Mouse (Mus musculus) hindbrain, postnatal 0 days (tissue): ENCODE measurements around the gene Gpa33. TPM values are rescaled to one million over a fixed set of nuclear protein-coding genes. Genes with fewer than 3 reads are reported as not detected.

ENCODE experiments used
- ATAC-seq: fragments of 200-750 bp; cut with Nextera tagmentation; 2 replicates; pipeline ENCODE4 v1.8.0; 2017; ENCODE audit warnings: mild to moderate bottlenecking, moderate TSS enrichment, moderate library complexity
- DNase-seq: peaks from one replicate; pipeline ENCODE4 v3.0.0-alpha.2; 2015; ENCODE audit warnings: low spot score
- H3K27ac ChIP-seq: fragments of 300-500 bp; sonication (generic); 2 replicates; pipeline ENCODE4 v1.5.1; 2014; ENCODE audit warnings: mild to moderate bottlenecking
- H3K27me3 ChIP-seq: fragments of 300-500 bp; sonication (generic); 2 replicates; pipeline ENCODE4 v1.6.1; 2014; ENCODE audit warnings: low read length, mixed read lengths; ENCODE audit not compliant: insufficient read depth
- H3K36me3 ChIP-seq: fragments of 300-500 bp; sonication (generic); 2 replicates; pipeline ENCODE4 v1.6.1; 2014; ENCODE audit warnings: low read length, mixed read lengths; ENCODE audit not compliant: insufficient read depth
- H3K4me1 ChIP-seq: fragments of 300-500 bp; sonication (generic); 2 replicates; pipeline ENCODE4 v1.6.1; 2014; ENCODE audit warnings: antibody characterized with exemption, low read length, mixed read lengths; ENCODE audit not compliant: insufficient read depth
- H3K4me2 ChIP-seq: fragments of 300-500 bp; sonication (generic); 2 replicates; pipeline ENCODE4 v1.6.1; 2014; ENCODE audit warnings: low read depth, mild to moderate bottlenecking, low read length, moderate library complexity, mixed read lengths
- H3K4me3 ChIP-seq: fragments of 300-500 bp; sonication (generic); 2 replicates; pipeline ENCODE4 v1.5.1; 2014; ENCODE audit warnings: low read length
- H3K9ac ChIP-seq: fragments of 300-500 bp; sonication (generic); replicated peaks from 2 replicates; pipeline ENCODE4 v1.6.1; 2014; ENCODE audit warnings: mild to moderate bottlenecking, low read length, moderate library complexity, mixed read lengths
- H3K9me3 ChIP-seq: fragments of 300-500 bp; sonication (generic); 2 replicates; pipeline ENCODE4 v1.6.1; 2016; ENCODE audit warnings: low read length, mixed read lengths
- CTCF ChIP-seq: IDR thresholded peaks from 2 replicates; pipeline ENCODE4 v1.5.1; 2016; ENCODE audit warnings: antibody characterized with exemption, control low read depth, low read depth
- WGBS: fragments of 180-500 bp; shearing (Covaris S2); extraction: QIAGEN DNeasy Blood & Tissue Kit; methylation state at CpG from one replicate; pipeline ENCODE4 v1.1.7; 2014; 5-methylcytosine and 5-hydroxymethylcytosine counted together
- polyA plus RNA-seq: library from polyadenylated mRNA; unstranded; fragments of >200 nt; fragmentation: Nextera tagmentation; extraction: Ambion mirVana; gene quantifications from 2 replicates; pipeline ENCODE4 v1.2.1, GENCODE M21; 2015
- total RNA-seq: library from RNA; depleted of rRNA; stranded (reverse); fragments of >200 nt; gene quantifications from 2 replicates; pipeline ENCODE4 v1.2.3, GENCODE M21; 2014; rRNA removed

The Gpa33 gene
- total and polyA plus RNA-seq, 2 experiments from 2014 or later: 0.09 TPM; not detected in 1

DNA sequence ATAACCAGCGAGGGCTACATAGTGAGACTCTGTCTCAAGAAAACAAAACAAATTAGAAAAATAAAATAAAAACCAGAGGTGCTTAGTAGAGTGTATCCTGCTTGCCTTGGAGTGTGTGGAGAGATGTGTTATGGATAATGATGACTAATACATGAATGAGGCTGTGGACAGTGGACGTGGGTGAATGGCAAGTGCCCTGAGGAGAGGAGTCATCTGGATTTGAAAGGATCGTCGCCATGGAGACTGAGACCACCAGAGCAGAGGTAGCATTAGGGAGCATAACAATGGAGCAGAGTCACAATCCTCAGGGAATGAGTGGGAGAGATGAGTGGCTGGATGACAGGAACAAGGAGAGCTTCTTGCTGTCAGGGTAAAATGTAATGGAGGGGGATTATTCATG, 59.8 kb downstream of the Gpa33 start:
- 57% methylated on average over 4 of the region's 4 CpGs for WGBS
- H3K9me3 ChIP-seq: no peaks in the 10 kb centered on the region
- no peak overlapping the region for H3K4me2 ChIP-seq
- no peaks in the 10 kb centered on the region for H3K4me1 ChIP-seq
- no peak overlapping the region for H3K27ac ChIP-seq
- ATAC-seq (no peak), DNase-seq (no peak)
- H3K27me3 ChIP-seq: no peaks in the 10 kb centered on the region
- no peaks in the 10 kb centered on the region for H3K36me3 ChIP-seq
- TF ChIP-seq CTCF: no peak
- H3K9ac ChIP-seq: no peak overlapping the region
- H3K4me3 ChIP-seq: no peak overlapping the region

DNA sequence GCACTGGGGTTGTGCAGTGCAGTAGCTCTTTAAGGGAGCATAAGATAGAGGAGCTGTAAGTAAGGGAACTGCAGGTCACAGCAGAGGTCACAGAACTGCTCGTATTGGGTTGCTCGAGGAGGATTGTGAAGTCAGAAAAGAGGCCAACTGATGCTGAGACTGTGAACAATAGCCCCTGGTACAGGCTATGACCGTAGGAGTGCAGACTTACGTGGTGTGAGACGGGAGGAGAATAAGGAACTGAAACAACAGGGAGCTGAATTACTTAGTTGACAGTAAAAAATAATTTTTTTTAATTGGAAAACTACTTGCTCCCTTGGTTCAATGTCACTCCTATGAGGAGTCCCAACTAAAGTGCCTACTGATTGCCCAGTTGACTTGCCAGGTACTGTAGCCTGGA, 74.1 kb downstream of the Gpa33 start:
- no peak for DNase-seq
- Histone ChIP-seq H3K9me3 (no peaks in the 10 kb centered on the region), H3K4me1 (no peaks in the 10 kb centered on the region)

DNA sequence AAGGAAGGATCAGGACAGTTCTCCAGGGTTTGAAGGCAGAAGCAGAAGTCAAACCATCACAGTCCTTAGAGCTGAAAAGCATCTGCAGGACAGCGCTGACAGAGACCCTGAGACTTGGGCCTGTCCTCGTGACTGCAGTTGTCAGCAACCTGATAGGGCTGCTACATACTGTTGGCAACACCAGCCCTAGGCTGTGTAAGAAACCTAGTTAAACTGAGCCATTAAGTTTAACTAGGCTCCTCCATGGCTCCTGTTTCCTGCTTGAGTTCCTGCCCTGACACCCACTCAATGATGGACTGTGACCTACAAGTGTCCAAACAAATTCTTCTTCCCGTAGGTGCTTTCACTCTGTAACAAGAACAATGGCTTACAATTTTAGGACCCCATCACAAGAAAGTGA, 75.1 kb downstream of the Gpa33 start:
- H3K27ac ChIP-seq: no peak overlapping the region
- 80% methylated on average over 3 of the region's 3 CpGs for WGBS
- H3K4me2 ChIP-seq: no peak overlapping the region
- no peaks in the 10 kb centered on the region for H3K27me3 ChIP-seq
- DNase-seq: no peak
- no peaks in the 10 kb centered on the region for H3K4me1 ChIP-seq
- no peak for ATAC-seq
- H3K9me3 ChIP-seq: no peaks in the 10 kb centered on the region
- no peaks in the 10 kb centered on the region for H3K36me3 ChIP-seq
- no peak for TF ChIP-seq CTCF
- H3K9ac ChIP-seq: no peak overlapping the region
- H3K4me3 ChIP-seq: no peak overlapping the region

More for the DNA sequence above, 74.1 kb downstream of the Gpa33 start:
- 32% methylated on average over 5 of the region's 5 CpGs for WGBS
- no peak overlapping the region for H3K4me2 ChIP-seq
- no peaks in the 10 kb centered on the region for H3K27me3 ChIP-seq
- no peaks in the 10 kb centered on the region for H3K36me3 ChIP-seq
- no peak overlapping the region for H3K27ac ChIP-seq
- no peak for TF ChIP-seq CTCF
- ATAC-seq: no peak
- no peak overlapping the region for H3K4me3 ChIP-seq
- no peak overlapping the region for H3K9ac ChIP-seq

DNA sequence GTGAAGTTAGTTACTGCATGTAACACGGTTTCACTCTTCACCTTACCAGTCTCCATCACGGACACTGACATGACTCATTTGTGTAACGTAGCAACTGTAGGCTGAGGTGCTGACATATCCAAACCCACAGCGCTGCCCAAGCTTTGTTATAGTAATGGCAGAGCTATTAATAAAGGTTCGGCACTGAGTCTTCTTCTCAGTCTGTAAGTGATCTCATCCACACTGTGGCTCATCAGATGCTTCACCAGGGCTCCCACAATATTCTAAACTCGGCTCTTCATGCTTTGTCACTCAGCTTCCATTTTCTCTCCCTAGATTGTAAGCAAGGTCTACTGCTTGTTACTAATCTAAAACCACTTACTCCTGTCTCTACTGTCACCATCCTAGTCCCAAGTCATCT, 79.3 kb downstream of the Gpa33 start:
- TF ChIP-seq CTCF: no peak
- Histone ChIP-seq H3K27me3 (no peaks in the 10 kb centered on the region), H3K4me3 (no peak overlapping the region), H3K9me3 (no peaks in the 10 kb centered on the region), H3K9ac (no peak overlapping the region), H3K4me1 (no peaks in the 10 kb centered on the region), H3K36me3 (no peaks in the 10 kb centered on the region), H3K4me2 (no peak overlapping the region), H3K27ac (no peak overlapping the region)
- ATAC-seq (no peak), DNase-seq (no peak)
- 90% methylated on average over 6 of the region's 6 CpGs for WGBS

DNA sequence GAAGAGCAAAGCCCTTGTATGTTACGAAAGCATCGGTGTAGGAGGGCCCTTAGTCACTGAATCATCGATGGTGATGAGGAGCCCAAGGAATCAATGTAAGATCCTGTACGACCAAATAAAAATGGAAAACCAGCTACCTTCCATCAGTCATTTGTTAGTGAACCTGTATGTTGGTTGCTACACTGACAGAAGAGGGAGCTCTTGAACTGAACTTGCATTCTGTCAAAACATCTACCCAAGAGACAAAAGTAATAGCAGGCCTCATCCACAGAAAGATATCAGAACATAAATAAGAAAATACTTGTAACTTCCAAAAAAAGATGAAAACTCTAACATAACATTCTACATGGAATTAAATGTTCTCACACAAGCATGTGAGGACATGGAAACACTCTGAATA, 84.1 kb downstream of the Gpa33 start:
- no peaks in the 10 kb centered on the region for H3K9me3 ChIP-seq
- WGBS: 83% methylated on average over 4 of the region's 4 CpGs
- H3K4me2 ChIP-seq: no peak overlapping the region
- peak; percentile 55 for TF ChIP-seq CTCF
- no peak overlapping the region for H3K27ac ChIP-seq
- no peaks in the 10 kb centered on the region for H3K4me1 ChIP-seq
- peak; percentile 20 for DNase-seq
- H3K36me3 ChIP-seq: no peaks in the 10 kb centered on the region
- no peak for ATAC-seq
- H3K27me3 ChIP-seq: no peaks in the 10 kb centered on the region
- no peak overlapping the region for H3K4me3 ChIP-seq
- no peak overlapping the region for H3K9ac ChIP-seq

Other genes with a start within 250 kb of the Gpa33 start
- 26.7 and 29.6 TPM in 2 replicates for gene Pou2f1, start 127.6 kb upstream of the Gpa33 start, total RNA-seq
- gene Pou2f1, start 127.6 kb upstream of the Gpa33 start, polyA plus RNA-seq: 12.5 and 13.9 TPM in 2 replicates
- gene Dusp27, start 2.3 kb upstream of the Gpa33 start, total RNA-seq: 0.36 and 0.58 TPM in 2 replicates
- gene Dusp27, start 2.3 kb upstream of the Gpa33 start, polyA plus RNA-seq: 0.64 and 1.0 TPM in 2 replicates
- gene Mael, start 108.5 kb downstream of the Gpa33 start, total RNA-seq: not detected in 2 replicates
- 0.21 and 0.26 TPM in 2 replicates for gene Mael, start 108.5 kb downstream of the Gpa33 start, polyA plus RNA-seq
- 23.0 and 25.8 TPM in 2 replicates for gene Ildr2, start 123.9 kb downstream of the Gpa33 start, total RNA-seq
- gene Ildr2, start 123.9 kb downstream of the Gpa33 start, polyA plus RNA-seq: 5.3 and 5.9 TPM in 2 replicates
- 38.6 and 51.5 TPM in 2 replicates for gene Tada1, start 248.9 kb downstream of the Gpa33 start, total RNA-seq
- gene Tada1, start 248.9 kb downstream of the Gpa33 start, polyA plus RNA-seq: 52.7 and 55.7 TPM in 2 replicates